18 mouse cellular contexts compared by ENCODE assay signal in the genomic region with DNA sequence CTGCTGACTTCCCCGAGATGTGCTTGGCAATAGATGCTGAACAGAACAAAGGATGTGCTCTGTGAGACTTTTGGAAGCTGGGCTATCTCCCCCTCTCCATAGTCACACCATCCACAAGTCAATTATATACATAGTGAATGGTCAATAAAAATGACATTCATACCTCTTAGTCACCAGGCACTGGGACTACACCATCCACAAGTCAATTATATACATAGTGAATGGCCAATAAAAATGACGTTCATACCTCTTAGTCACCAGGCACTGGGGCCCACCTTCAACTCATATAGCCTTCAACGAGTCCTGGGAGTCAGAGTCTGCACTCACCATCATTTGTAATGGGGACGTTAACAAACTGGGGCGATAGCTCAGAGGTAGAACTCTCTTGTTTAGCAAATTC. TPM values are rescaled to one million over a fixed set of nuclear protein-coding genes. Genes with fewer than 3 reads are reported as not detected.
DNase-seq lines count a peak whose midpoint lies in the region; ATAC-seq and TF ChIP-seq lines count a peak whose summit lies in the region.
"Had no signal": no experiment of that assay in that cellular context is flagged by ENCODE, and none has a peak within 500 bp of the region (broad histone marks: within the 10 kb centered on the region; RNA-seq: fewer than 3 reads in every experiment).

No protein-coding gene starts in this region.

- no peak overlapping the region for H3K4me3 ChIP-seq in hindbrain, postnatal 0 days (ENCODE audit: low read length)
- no peak overlapping the region for H3K4me3 ChIP-seq in hindbrain, embryonic 13.5 days
- H3K4me3 ChIP-seq in neural tube, embryonic 13.5 days: no peak overlapping the region
- H3K4me3 ChIP-seq in intestine, embryonic 16.5 days (ENCODE audit: low read length): no peak overlapping the region
- H3K4me3 ChIP-seq in stomach, postnatal 0 days (ENCODE audit: low read depth, low read length): no peak overlapping the region
- H3K4me3 ChIP-seq: forebrain, embryonic 10.5 days; forebrain, embryonic 13.5 days had no signal

- 0 out of 2 replicates have a peak, but pooled peaks cover 4% of the 10 kb centered on the region for H3K4me1 ChIP-seq in hindbrain, postnatal 0 days (ENCODE audit: insufficient read depth, low read length)
- peaks cover 7% of the 10 kb centered on the region; the same call in 1 of the 2 replicates for H3K4me1 ChIP-seq in hindbrain, embryonic 13.5 days (replicated peaks)
- peaks cover 8% of the 10 kb centered on the region for H3K4me1 ChIP-seq in neural tube, embryonic 13.5 days (replicated peaks)
- H3K4me1 ChIP-seq in intestine, embryonic 16.5 days (ENCODE audit: control insufficient read depth, insufficient read depth, low read length): peaks cover 9% of the 10 kb centered on the region
- 0 out of 2 replicates have a peak, but pooled peaks cover 2% of the 10 kb centered on the region for H3K4me1 ChIP-seq in stomach, postnatal 0 days (replicated peaks; ENCODE audit: control insufficient read depth, insufficient read depth)

- H3K36me3 ChIP-seq in hindbrain, postnatal 0 days (ENCODE audit: insufficient read depth, low read length): no peaks in the 10 kb centered on the region
- no peaks in the 10 kb centered on the region for H3K36me3 ChIP-seq in hindbrain, embryonic 13.5 days
- no peaks in the 10 kb centered on the region for H3K36me3 ChIP-seq in neural tube, embryonic 13.5 days
- no peaks in the 10 kb centered on the region for H3K36me3 ChIP-seq in intestine, embryonic 16.5 days (ENCODE audit: control insufficient read depth, insufficient read depth, low read length)
- H3K36me3 ChIP-seq in stomach, postnatal 0 days (ENCODE audit: control insufficient read depth, insufficient read depth, low read length): no peaks in the 10 kb centered on the region
- H3K36me3 ChIP-seq: forebrain, embryonic 10.5 days had no signal

- WGBS in hindbrain, postnatal 0 days: 74% methylated on average over 5 of the region's 5 CpGs
- WGBS in hindbrain, embryonic 13.5 days: 75% methylated on average over 5 of the region's 5 CpGs
- WGBS in neural tube, embryonic 13.5 days: 71% methylated on average over 5 of the region's 5 CpGs
- 58% methylated on average over 5 of the region's 5 CpGs for WGBS in intestine, embryonic 16.5 days
- 62% methylated on average over 5 of the region's 5 CpGs for WGBS in stomach, postnatal 0 days

- no peak for TF ChIP-seq CTCF in hindbrain, postnatal 0 days (IDR thresholded peaks at IDR 0.05; ENCODE audit: low read depth)
- no peak for TF ChIP-seq CTCF in stomach, postnatal 0 days (IDR thresholded peaks at IDR 0.05; ENCODE audit: low read depth)

- H3K4me2 ChIP-seq in hindbrain, postnatal 0 days (ENCODE audit: low read depth, low read length): no peak overlapping the region
- no peak overlapping the region for H3K4me2 ChIP-seq in hindbrain, embryonic 13.5 days
- no peak overlapping the region for H3K4me2 ChIP-seq in neural tube, embryonic 13.5 days
- no peak overlapping the region for H3K4me2 ChIP-seq in intestine, embryonic 16.5 days (ENCODE audit: low read depth, low read length)
- H3K4me2 ChIP-seq in stomach, postnatal 0 days (replicated peaks; ENCODE audit: low read depth): no peak overlapping the region
- H3K4me2 ChIP-seq: forebrain, embryonic 13.5 days; heart, embryonic 11.5 days had no signal

- TF ChIP-seq EP300 in stomach, postnatal 0 days (optimal IDR thresholded peaks at IDR 0.05): no peak

- H3K9ac ChIP-seq in hindbrain, postnatal 0 days (replicated peaks; ENCODE audit: low read length): no peak overlapping the region
- H3K9ac ChIP-seq in hindbrain, embryonic 13.5 days: no peak overlapping the region
- H3K9ac ChIP-seq in neural tube, embryonic 13.5 days: no peak overlapping the region
- H3K9ac ChIP-seq in intestine, embryonic 16.5 days (ENCODE audit: low read depth, low read length): no peak overlapping the region
- no peak overlapping the region for H3K9ac ChIP-seq in stomach, postnatal 0 days (ENCODE audit: low read length)
- H3K9ac ChIP-seq: forebrain, embryonic 13.5 days had no signal

- H3K9me3 ChIP-seq in hindbrain, postnatal 0 days (ENCODE audit: low read length): no peaks in the 10 kb centered on the region
- no peaks in the 10 kb centered on the region for H3K9me3 ChIP-seq in hindbrain, embryonic 13.5 days
- no peaks in the 10 kb centered on the region for H3K9me3 ChIP-seq in neural tube, embryonic 13.5 days
- H3K9me3 ChIP-seq in intestine, embryonic 16.5 days (ENCODE audit: control insufficient read depth, low read length): no peaks in the 10 kb centered on the region
- no peaks in the 10 kb centered on the region for H3K9me3 ChIP-seq in stomach, postnatal 0 days (ENCODE audit: control insufficient read depth, low read length)
- H3K9me3 ChIP-seq: forebrain, embryonic 10.5 days; forebrain, embryonic 13.5 days had no signal

- no peak overlapping the region for H3K27ac ChIP-seq in hindbrain, postnatal 0 days
- no peak overlapping the region for H3K27ac ChIP-seq in hindbrain, embryonic 13.5 days
- H3K27ac ChIP-seq in neural tube, embryonic 13.5 days (replicated peaks): no peak overlapping the region
- H3K27ac ChIP-seq in intestine, embryonic 16.5 days (ENCODE audit: low read length): 0 out of 2 replicates have a peak overlapping the region, but pooled peaks have one; percentile 13
- no peak overlapping the region for H3K27ac ChIP-seq in stomach, postnatal 0 days (replicated peaks)
- H3K27ac ChIP-seq: forebrain, embryonic 13.5 days had no signal

- no peak for DNase-seq in hindbrain, postnatal 0 days (ENCODE audit: low spot score)
- DNase-seq in neural tube, embryonic 10.5 days (ENCODE audit: extremely low spot score, low spot score): no peak
- no peak for DNase-seq in stomach, postnatal 0 days (ENCODE audit: low spot score)
- DNase-seq in gastrocnemius, postnatal 10 days: no peak
- DNase-seq in ovary, postnatal 10 days (ENCODE audit: low spot score): no peak
- DNase-seq: cerebellum, adult 18-20 months; cerebellum, adult 9-10 months; gastrocnemius, postnatal 14 days; heart, adult 11 months had no signal

- no peaks in the 10 kb centered on the region for H3K27me3 ChIP-seq in hindbrain, postnatal 0 days (ENCODE audit: insufficient read depth, low read length)
- H3K27me3 ChIP-seq in hindbrain, embryonic 13.5 days: peaks cover 28% of the 10 kb centered on the region
- no peaks in the 10 kb centered on the region for H3K27me3 ChIP-seq in neural tube, embryonic 13.5 days
- H3K27me3 ChIP-seq in intestine, embryonic 16.5 days (replicated peaks; ENCODE audit: control insufficient read depth, insufficient read depth, low read length): 0 out of 2 replicates have a peak, but pooled peaks cover 2% of the 10 kb centered on the region
- H3K27me3 ChIP-seq in stomach, postnatal 0 days (ENCODE audit: control insufficient read depth, insufficient read depth, low read length): no peaks in the 10 kb centered on the region

- ATAC-seq in hindbrain, postnatal 0 days: peak; percentile 31; the same call in 1 of the 2 replicates
- ATAC-seq in hindbrain, embryonic 13.5 days (ENCODE audit: low FRiP score): no peak
- 0 out of 2 replicates have a peak, but pooled peaks have one; percentile 22 for ATAC-seq in neural tube, embryonic 13.5 days (ENCODE audit: low read depth)
- ATAC-seq in intestine, embryonic 16.5 days: peak; percentile 86
- ATAC-seq in stomach, postnatal 0 days (ENCODE audit: low FRiP score, low TSS enrichment): peak; percentile 72
- ATAC-seq: CD4-positive, CD25-positive, alpha-beta regulatory T cell, adult 4 months had no signal

RNA-seq across cellular contexts. Expression of gene Dagla, which starts 19.2 kb away (rescaled TPM):
- 33.7 and 35.0 TPM in 2 replicates for total RNA-seq in hindbrain, postnatal 0 days (2014; rRNA removed)
- polyA plus RNA-seq in hindbrain, postnatal 0 days (2015; fragmentation: Nextera tagmentation; extraction: Ambion mirVana): 9.0 and 10.9 TPM in 2 replicates
- polyA plus RNA-seq in hindbrain, embryonic 13.5 days (2015; fragmentation: Nextera tagmentation; extraction: Ambion mirVana): 6.1 and 6.3 TPM in 2 replicates
- 6.3 and 6.4 TPM in 2 replicates for polyA plus RNA-seq in neural tube, embryonic 13.5 days (2015; fragmentation: Nextera tagmentation; extraction: Ambion mirVana)
- 2.6 and 3.2 TPM in 2 replicates for polyA plus RNA-seq in intestine, embryonic 16.5 days (2015; fragmentation: Nextera tagmentation; extraction: Ambion mirVana)
- 1.3 and 1.7 TPM in 2 replicates for polyA plus RNA-seq in stomach, postnatal 0 days (2015; fragmentation: Nextera tagmentation; extraction: Ambion mirVana)
- 1 to 10 TPM; 8.9 to 9.3 TPM for total RNA-seq in gastrocnemius, postnatal 10 days (2021)
- total RNA-seq: hematopoietic stem cell, adult 5-6 weeks; MEL had no signal
- polyA plus RNA-seq: CD4-positive, CD25-positive, alpha-beta regulatory T cell, adult 4 months had no signal
